Mouse (Mus musculus): ENCODE measurements around the gene Ano4.

- TF ChIP-seq CTCF (IDR thresholded peaks at IDR 0.05; ENCODE audit: control insufficient read depth, insufficient read depth, insufficient replicate concordance, low read depth, low read length) (no peak), POLR2A (IDR thresholded peaks at IDR 0.05; ENCODE audit: control insufficient read depth, low read depth, low read length) (no peak)
These were observed 394.8 kb downstream of the Ano4 start for GRCm38 (mm10) chr10:88949649-88950296.

Measured in testis, adult 2 months (tissue).